Mouse (Mus musculus): ENCODE data around the gene Rpl36a-ps1.

GRCm38 (mm10) chr14:98952441-98952840 is 41.7 kb downstream of the Rpl36a-ps1 start:
- no peak for TF ChIP-seq TAL1 (conservative IDR thresholded peaks at IDR 0.05; ENCODE audit: low read depth, low read length)
- no peak for TF ChIP-seq CTCF (IDR thresholded peaks at IDR 0.05; ENCODE audit: low read depth, low read length)
- no peak for TF ChIP-seq GATA2 (IDR thresholded peaks at IDR 0.05; ENCODE audit: borderline replicate concordance, low read depth, low read length)
